ENCODE assay signal across 9 mouse cellular contexts in genomic region chr9:68956938-68957573, GRCm38 (mm10).
DNase-seq lines count a peak whose midpoint lies in the region; TF ChIP-seq lines count a peak whose summit lies in the region.
"Had no signal": no experiment of that assay in that cellular context is flagged by ENCODE, and none has a peak within 500 bp of the region (broad histone marks: within the 10 kb centered on the region; RNA-seq: fewer than 3 reads in every experiment).

No protein-coding gene starts in this region.

- H3K36me3 ChIP-seq in heart, adult 2 months (ENCODE audit: control insufficient read depth, insufficient read depth, low read length), result no peaks in the 10 kb centered on the region
- no peaks in the 10 kb centered on the region for H3K36me3 ChIP-seq in testis, adult 2 months (ENCODE audit: control insufficient read depth, insufficient read depth, low read length)
- H3K36me3 ChIP-seq: hindbrain, embryonic 15.5 days had no signal

- 0 out of 2 replicates have a peak, but pooled peaks have one; percentile 44 for TF ChIP-seq EP300 in heart, adult 2 months (IDR thresholded peaks at IDR 0.05; ENCODE audit: insufficient read depth, low read depth, low read length)

- H3K4me1 ChIP-seq in heart, adult 2 months (ENCODE audit: control insufficient read depth, insufficient read depth, low read length), result peaks cover 2% of the 10 kb centered on the region
- no peaks in the 10 kb centered on the region for H3K4me1 ChIP-seq in testis, adult 2 months (ENCODE audit: control insufficient read depth, insufficient read depth, low read length)

- intact Hi-C loops in heart, adult 2 months (cut with DNase I), result loop anchor here (5.0 to 10.0 kb wide), 2 partner anchors 125 to 408 kb away; no protein-coding TSS in a partner anchor
- intact Hi-C loops in heart, postnatal 25 days (cut with DNase I), result loop anchor here (5.0 kb wide), 1 partner anchor 340 kb away; no protein-coding TSS in a partner anchor

- no peak overlapping the region for H3K27ac ChIP-seq in heart, adult 2 months
- no peak overlapping the region for H3K27ac ChIP-seq in testis, adult 2 months (ENCODE audit: control insufficient read depth, insufficient read depth, low read depth, low read length)
- H3K27ac ChIP-seq: hindbrain, embryonic 15.5 days had no signal

- peak; percentile 33 to 64 for DNase-seq in heart, adult 2 months
- no peak for DNase-seq in heart, postnatal 25 days (ENCODE audit: low spot score)
- no peak for DNase-seq in testis, postnatal 14 days (ENCODE audit: low spot score)
- peak; percentile 77 for DNase-seq in cerebellum, adult 9-10 months
- DNase-seq in heart, postnatal 4 days, result peak; percentile 77
- DNase-seq in lung, postnatal 14 days, result peak; percentile 68
- peak; percentile 33 to 34 for DNase-seq in thymus, adult 18-20 months

- H3K79me2 ChIP-seq in heart, adult 2 months (replicated peaks; ENCODE audit: control insufficient read depth, insufficient read depth, low read length), result 0 out of 2 replicates have a peak, but pooled peaks cover 1% of the 10 kb centered on the region

- no peak for TF ChIP-seq POLR2A in heart, adult 2 months (IDR thresholded peaks at IDR 0.05; ENCODE audit: insufficient read depth, low read depth, low read length)
- no peak for TF ChIP-seq POLR2A in testis, adult 2 months (IDR thresholded peaks at IDR 0.05; ENCODE audit: control insufficient read depth, low read depth, low read length)

- H3K27me3 ChIP-seq in heart, adult 2 months (ENCODE audit: control insufficient read depth, insufficient read depth, low read length), result no peaks in the 10 kb centered on the region
- no peaks in the 10 kb centered on the region for H3K27me3 ChIP-seq in testis, adult 2 months (ENCODE audit: control insufficient read depth, insufficient read depth, low read length)

- no peak overlapping the region for H3K4me3 ChIP-seq in heart, adult 2 months
- no peak overlapping the region for H3K4me3 ChIP-seq in testis, adult 2 months (ENCODE audit: control insufficient read depth, low read depth, low read length)
- H3K4me3 ChIP-seq: hindbrain, embryonic 15.5 days had no signal

- 60% methylated on average over 5 of the region's 5 CpGs for WGBS in heart, adult 2 months

- peak; percentile 71 for TF ChIP-seq CTCF in heart, adult 2 months (IDR thresholded peaks at IDR 0.05)
- TF ChIP-seq CTCF in testis, adult 2 months (IDR thresholded peaks at IDR 0.05; ENCODE audit: control insufficient read depth, insufficient read depth, insufficient replicate concordance, low read depth, low read length), result peak; percentile 31; the same call in 1 of the 2 replicates

- H3K9ac ChIP-seq in heart, adult 2 months (ENCODE audit: low read depth, low read length), result no peak overlapping the region
- H3K9ac ChIP-seq: hindbrain, embryonic 15.5 days had no signal

Comparison
In these comparisons a context has a peak if more than half of its experiments do, and no peak if none do; other contexts are left out.
1. DNase-seq: peak in heart, adult 2 months (2 of 2), cerebellum, adult 9-10 months (single experiment), heart, postnatal 4 days (single experiment), lung, postnatal 14 days (single experiment) and thymus, adult 18-20 months (2 of 2); none in heart, postnatal 25 days (single experiment) and testis, postnatal 14 days (single experiment).